Mouse (Mus musculus) gastrocnemius, postnatal 14 days (tissue): ENCODE results near the gene Itpka. TPM values are rescaled to one million over a fixed set of nuclear protein-coding genes. Genes with fewer than 3 reads are reported as not detected.
A peak's percentile ranks its signal among the peaks of the same experiment; 100 is the strongest.

Experiments used
- DNase-seq: peaks from one replicate; pipeline ENCODE4 v3.0.0; 2021; ENCODE audit warnings: mixed read lengths
- intact Hi-C: fragments of 180-260 bp; cut with DNase I; formaldehyde crosslinking; loops from one replicate; pipeline ENCODE4 v1.15.1; 2025; ENCODE audit warnings: low total_unique reads
- total RNA-seq, 2 experiments: library from RNA; stranded (reverse); gene quantifications; 2 replicates each; pipeline ENCODE4 v1.2.3; 2021

Gene Itpka
- total RNA-seq, 2 experiments from 2014 or later: 0.20 TPM; not detected in 1

DNA sequence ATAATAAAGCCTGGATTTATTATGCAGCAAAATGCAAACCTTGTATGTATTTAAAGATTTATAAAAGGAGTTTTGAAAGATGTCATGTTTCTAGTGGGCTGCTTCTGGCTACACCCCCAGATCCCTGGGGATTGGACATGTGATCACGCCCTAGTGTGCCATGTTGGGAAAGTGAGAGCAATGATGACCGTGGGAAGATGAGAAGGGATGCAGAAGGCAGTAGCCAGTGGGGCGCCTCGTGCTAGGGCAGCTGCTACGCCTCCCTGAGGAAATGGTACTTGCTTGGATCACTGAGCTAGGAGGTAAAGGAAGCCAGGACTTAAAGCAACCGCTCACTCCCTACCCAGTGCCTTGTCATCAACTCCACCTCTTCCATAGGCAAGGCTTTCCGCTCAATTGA, 5.4 kb downstream of the Itpka start:
- intact Hi-C loops: no loop called here
- no peak for DNase-seq

DNA sequence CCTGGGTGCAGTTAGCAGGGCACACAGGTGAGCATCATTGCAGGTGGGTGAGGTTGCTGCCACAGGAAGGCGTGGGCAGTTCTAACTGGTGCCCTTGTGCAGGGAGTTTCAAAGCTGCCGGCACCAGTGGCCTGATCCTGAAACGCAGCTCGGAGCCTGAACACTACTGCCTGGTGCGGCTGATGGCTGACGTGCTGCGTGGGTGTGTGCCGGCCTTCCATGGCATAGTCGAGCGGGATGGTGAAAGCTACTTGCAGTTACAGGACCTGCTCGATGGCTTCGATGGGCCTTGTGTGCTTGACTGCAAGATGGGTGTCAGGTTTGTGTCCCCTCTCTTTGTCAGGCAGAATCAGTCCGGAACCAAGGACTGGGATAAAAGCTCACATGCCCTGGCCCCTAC, 7.1 kb downstream of the Itpka start:
- DNase-seq: no peak
- intact Hi-C loops: no loop called here

DNA sequence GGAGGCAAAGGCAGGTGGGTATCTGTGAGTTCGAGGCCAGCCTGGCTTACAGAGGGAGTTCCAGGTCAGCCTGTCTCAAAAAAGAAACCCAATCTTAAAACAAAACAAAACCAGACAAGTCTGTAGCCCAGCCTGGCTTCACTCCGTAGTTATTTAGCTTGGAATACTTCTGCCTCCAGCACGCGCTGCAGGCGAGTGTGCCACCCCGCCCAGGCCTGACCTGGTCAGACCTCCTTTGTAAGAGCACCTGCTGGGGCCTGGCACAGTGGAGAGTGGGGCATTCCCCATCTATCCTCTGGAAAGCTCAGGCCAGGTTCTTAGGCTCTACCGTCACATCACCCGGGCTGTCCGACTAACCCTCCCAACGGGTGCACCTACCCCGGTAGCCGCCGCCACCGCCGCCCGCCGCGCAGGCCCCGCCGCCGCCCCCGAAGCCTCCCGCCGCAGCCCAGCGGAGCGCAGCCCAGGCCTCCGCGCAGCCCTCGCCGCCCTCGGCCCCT, 15.5 kb downstream of the Itpka start:
- intact Hi-C loops: no loop called here
- no peak for DNase-seq

DNA sequence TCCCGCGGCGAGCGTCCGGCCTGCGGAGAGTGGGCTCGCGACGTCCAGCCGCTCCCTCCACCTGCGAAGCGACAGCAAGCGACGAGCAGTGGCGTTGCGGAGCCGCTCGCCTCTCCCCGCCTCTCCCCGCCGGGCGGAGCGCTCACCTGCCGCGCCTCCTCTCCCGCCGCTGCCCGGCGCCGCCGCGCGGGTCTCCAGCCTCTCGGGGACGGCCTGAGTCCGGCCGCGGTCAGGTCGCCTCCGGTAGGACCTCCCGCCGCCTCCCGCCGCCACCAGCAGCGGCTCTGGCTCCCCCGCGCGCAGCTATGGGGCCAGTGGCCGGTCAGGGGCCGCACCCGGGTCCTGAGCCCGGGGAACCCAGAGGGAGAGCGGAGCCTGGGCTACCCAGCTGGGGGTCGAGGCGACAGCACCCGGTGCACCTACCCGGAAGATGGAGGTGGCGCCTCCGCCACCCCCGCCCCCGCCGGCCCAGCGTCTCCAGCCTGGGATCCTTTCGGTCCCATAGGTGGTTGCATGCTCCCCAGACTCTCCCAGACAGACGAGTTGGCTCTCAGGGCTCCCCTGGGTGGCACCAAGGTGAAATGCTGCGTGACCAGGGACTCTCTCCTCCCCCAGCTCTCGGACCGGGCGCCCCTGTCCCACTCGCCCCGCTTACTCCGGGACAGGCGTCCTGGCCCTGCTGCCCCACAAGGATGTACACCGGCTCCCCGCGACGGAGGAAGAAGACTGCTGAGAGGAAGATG, 16.1 kb downstream of the Itpka start:
- intact Hi-C loops: no loop called here
- DNase-seq: no peak

DNA sequence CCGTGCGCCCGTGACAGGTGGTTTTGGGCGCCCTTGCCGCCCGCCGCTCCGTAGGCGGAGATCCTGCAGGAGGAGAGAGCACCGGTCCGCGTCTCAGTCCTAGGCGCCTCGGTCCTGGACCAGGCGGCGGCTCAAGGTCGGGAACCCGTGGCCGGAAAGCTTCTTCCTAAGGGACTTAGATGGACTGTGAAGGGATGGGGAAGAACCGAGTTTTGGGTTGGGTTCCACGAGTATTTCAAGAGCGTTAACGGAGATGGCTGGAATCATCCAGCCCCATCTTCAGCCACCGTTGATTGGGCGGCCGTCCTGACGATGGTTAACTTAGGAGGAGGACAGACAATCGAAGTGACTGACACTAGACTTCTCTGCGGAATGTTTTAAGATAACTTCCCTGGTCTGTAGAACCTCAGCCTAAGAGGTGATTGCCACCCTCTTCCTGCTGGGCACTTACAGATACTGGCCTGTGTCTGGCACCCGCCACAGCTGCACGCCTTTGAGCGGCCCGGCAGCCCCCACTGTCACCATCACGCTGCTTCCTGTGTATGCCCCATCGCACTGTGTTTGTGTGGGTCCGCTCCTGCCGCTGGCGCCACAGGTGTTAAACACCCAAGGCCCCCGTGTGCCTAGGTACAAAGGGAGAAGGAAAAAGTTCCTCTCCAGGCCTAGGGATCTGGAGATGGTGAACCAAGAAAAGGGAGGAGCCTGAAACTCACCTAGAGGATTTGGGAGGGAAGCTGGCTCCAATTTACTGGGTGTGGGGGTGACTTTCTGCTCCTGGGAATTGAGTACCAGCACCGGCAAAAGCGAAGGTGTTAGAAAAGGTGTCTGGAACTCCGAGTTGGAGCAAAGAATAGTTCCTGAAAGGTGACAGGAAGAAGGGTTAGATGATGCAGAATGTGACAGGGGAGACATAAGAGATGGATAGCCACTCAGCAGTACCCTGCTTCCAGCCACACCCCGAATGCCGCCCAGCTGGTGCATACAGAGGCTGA, 17.0 kb downstream of the Itpka start:
- intact Hi-C loops: no loop called here
- DNase-seq: no peak

DNA sequence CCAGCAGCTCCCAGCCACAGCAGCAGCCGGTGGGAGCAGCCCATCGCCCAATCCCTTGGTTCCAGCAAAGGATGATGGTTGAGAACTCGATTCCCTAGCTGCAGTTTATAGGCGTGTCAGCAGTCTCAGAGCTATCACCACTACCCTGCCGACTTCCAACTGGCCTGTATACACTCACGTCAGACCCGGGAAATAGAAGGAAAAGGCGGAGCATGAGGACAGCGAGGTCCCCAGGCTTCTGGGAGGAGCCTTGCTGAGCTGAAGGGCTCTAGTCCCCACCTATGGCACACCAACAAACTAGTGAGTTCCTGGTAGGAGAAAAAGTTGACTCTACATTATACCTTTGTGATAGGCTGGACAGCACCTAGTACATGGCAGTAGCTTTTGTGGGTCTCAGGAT, 18.1 kb downstream of the Itpka start, which contains the start of gene Ltk:
Gene Ltk (minus strand): TSS at position 181 of the 400 bp plus-strand sequence.
- DNase-seq: no peak
- intact Hi-C loops: no loop called here

DNA sequence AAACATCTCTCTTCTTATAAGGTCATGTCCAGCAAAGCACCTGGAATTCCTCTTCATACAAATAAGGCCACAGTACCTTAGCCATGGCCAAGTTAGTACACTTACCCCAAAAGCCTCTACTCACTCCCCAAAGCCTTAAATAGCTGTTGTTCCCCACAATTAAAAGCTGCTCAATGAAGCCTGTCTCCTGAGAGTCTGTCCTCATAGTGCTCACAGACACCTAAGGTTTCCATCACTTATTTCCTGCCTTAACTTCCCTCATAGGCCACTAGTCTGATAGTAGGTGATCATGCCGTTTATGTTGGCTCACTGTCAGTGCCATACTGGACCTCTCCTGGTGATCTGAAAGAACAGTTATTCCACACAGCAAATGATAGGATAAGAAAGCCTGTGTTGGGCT, 20.1 kb downstream of the Itpka start:
- no peak for DNase-seq
- intact Hi-C loops: no loop called here

DNA sequence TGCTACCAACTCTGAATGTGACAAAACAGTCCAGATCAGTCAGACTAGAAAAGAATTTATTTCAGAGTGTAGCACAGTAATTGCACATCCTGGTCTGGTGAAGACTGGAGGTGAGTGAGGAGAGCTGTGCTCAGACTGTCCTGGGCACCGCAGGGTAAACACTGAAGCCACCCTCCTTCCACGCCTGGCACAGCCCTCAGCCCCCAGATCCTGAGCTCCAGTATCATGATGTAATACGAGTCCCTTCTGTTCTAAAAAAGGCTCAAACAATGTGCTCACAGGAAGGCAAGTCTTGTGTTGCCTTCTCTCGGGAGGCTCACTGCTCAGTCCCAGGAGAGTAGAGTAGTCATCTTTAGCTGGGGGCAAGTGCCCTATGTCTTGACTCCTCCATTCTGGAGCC, 21.8 kb downstream of the Itpka start:
- intact Hi-C loops: no loop called here
- no peak for DNase-seq

DNA sequence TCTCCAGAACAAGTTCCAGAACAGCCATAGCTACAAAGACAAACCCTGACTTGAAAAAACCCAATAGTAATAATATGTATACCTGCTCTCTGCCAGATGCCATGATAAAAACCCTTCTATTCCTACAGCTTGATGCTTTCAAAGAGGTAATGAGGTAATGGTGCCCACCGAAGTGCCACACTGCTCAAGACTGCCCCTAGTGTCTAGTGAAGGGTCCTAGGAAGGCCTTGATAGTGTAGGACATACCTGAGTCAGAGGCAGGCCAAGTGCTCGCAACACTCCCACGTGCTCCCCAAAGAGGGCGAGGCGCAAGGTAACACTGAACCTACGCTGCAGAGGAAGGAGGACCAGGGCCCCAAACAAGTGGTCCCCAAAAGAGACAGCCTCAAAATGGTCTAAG, 25.1 kb downstream of the Itpka start:
- intact Hi-C loops: no loop called here
- no peak for DNase-seq

DNA sequence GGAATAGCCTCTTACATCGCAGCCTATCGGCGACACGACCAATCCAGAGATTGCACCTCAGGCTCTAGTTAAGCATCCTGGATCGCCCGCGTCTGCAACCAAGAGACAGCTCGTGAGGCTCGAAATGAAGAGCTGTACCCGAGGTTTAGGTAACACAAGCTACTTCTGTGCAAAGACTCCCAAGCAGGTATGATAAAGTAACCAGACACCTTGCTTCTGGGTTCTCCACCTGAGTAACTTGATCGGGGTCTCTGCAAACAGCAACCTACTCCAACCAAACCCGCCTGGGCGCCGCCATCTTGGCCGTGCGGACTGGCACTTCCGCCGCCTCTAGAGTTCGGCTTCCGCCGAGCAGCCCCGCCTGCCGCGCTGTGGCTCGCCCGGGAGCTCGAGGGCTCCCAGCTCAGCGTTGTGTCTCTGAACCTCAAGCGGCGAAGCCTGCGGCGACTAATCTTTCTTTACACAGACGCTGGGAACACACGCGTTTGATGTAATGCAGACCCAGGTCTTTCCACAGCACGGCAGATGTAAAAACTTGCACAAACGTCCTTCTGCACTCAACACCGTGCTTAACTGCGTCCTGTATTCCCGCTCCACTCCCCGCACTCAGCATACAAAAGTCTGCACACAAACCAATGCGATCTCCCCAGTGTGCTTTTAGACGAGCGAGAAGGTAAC, 45.2 kb downstream of the Itpka start, which contains the start of gene Rpap1:
Gene Rpap1 (minus strand): TSS at position 332 of the 678 bp plus-strand sequence.
- intact Hi-C loops: no loop called here
- DNase-seq: peak; percentile 85

DNA sequence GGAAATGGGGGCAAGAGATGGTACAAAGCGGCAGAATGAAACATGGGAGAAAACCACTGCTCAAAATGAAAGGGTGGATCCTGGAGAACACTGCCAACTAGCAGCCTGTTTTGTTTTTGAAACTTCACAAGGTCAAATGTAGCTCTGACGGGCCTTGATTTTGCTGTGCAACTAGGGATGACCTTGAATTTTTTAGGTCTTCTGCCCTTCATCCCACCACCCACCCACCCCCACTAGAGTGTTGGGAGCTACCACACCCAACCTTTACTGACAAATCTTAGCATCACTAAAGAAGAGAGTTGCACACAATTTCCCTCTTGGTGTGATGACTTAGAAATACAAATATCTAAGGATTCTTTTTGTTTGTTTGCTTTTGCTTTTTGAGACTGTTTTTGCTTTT, 47.9 kb downstream of the Itpka start:
- intact Hi-C loops: no loop called here
- no peak for DNase-seq

DNA sequence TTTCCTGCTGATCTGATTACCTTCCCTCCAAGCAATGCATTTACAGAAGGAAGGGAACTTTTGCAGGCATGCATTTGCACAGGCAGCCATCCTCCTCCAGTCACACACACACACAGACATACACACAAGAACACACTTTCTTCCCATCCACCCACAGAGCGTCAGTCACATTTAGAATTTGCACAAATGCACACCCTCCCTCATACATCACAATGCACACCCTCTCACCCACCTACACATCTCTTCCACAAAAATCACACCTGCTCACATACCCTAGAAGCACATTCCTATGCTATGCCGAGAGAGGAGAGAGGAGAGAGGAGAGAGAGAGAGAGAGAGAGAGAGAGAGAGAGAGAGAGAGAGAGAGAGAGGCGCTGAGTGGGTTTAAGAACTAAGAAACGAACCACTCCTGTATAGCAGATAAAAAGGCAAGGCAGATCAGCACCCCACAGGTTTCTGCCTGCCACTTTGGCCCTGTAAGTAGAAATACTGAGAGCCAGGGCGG, 55.2 kb downstream of the Itpka start, which contains the start of gene Tyro3:
Gene Tyro3 (plus strand): TSS at position 455 of the 505 bp plus-strand sequence.
- no peak for DNase-seq
- intact Hi-C loops: no loop called here

DNA sequence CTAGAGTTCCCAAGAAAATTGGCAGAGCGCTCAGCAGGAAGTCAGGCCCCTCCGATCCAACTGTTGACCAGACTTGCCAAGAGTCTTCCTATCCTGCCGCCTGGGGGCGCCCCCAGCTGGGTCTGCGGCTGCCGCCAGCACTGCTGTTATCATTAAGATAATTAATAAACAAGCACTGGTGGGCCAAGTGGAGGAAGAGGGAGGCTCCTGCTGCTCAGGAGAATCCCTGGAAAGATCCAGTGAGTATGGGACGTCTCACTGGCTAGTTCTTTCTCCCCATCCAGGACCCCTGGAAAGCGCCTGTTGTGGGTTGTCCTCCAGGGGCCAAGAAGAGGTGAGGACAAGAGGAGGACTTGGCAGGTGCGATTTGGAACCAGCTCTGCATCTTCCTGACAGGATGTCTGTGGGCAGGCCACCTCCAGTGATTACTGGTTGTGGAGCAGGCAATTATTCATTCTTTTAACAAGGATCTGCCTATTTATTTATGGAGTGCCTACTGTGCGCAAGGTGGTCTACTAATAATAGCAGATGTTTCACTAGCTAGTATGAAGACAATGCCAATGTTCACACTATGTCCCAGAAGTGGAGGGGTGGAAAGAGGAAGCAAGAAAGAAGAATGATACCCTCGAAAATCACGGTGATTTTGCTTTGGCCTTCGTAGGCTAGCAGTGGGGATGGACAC, 56.2 kb downstream of the Itpka start:
- peak; percentile 75 for DNase-seq
- intact Hi-C loops: no loop called here

DNA sequence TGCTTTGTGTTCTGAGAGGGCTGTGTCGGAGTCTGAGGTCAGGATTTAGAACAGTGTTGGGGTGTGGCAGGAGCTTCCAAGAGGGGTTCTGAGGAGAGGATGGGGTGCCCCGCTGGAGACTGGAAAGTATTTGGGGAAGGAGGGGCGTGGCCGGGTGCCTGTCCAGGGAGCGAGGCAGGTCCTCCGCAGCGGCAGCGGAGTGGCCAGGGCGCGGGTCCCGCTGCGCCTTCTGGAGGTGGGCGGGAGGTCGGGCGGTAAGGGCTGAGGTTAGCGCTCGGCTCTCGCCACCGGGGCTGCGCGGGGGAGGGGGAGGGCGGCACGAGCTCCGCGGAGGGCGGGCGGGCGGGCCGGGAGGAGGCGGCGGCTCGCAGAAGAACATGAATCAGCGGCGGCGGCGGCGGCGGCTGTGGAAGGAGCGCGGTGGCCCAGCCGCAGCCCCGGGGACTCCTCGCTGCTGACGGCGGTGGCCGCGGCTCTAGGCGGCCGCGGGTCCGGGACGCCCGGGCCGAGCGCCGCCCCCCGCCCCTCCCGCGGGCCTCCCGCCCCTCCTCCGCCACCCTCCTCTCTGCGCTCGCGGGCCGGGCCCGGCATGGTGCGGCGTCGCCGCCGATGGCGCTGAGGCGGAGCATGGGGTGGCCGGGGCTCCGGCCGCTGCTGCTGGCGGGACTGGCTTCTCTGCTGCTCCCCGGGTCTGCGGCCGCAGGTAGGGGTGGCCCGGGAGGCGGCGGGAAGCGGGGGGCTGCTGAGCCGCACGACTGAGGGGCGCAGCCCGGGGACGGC, 57.2 kb downstream of the Itpka start:
- DNase-seq: peak; percentile 54
- intact Hi-C loops: no loop called here

DNA sequence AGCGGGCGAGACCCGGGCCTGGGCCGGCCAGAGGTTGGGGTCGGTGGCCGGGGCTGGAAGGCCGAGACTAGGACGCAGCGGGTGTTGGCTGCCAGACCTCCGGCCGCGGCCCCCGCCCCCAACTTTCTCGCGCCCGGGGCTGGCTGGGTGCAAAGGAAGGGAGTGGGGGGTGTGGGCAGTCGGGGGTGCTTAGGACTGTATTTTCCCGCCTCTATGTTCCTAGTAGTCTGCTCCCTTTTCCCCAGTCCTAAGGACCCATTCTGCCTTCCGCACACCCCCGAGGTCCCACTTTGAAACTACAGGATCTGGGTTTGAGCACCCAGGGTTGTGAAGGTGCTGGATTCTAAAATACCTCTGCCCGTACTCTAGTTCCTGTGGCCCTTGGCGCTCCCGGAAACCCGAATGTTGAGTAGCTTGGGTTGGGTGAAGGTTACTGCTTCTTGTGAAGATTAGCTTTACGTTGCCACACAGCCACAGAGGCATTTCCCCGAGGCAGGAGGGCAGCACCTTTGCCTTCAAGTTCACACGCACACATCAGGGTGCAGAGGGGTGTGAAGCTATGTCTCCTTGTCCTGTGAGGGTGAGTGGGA, 57.9 kb downstream of the Itpka start:
- intact Hi-C loops: no loop called here
- no peak for DNase-seq
